Mouse (Mus musculus) lung, postnatal 25 days (tissue): ENCODE results near the gene Emp1.

Experiments
- DNase-seq: peaks from one replicate; pipeline ENCODE4 v3.0.0; 2022; ENCODE audit warnings: low spot score

Emp1 gene

GRCm38 (mm10) chr6:135363344-135364040, 1.1 kb downstream of the Emp1 start:
- no peak for DNase-seq

- peak; percentile 72 for DNase-seq
Measured at GRCm38 (mm10) chr6:135364041-135364745, 1.8 kb downstream of the Emp1 start.

- peak; percentile 87 for DNase-seq
Measured at GRCm38 (mm10) chr6:135364891-135365301, 2.6 kb downstream of the Emp1 start.

- no peak for DNase-seq
Measured at GRCm38 (mm10) chr6:135365614-135366013, 3.3 kb downstream of the Emp1 start.

GRCm38 (mm10) chr6:135368230-135368629, 5.9 kb downstream of the Emp1 start:
- DNase-seq: no peak

GRCm38 (mm10) chr6:135369551-135369968, 7.2 kb downstream of the Emp1 start:
- DNase-seq: peak; percentile 59

- no peak for DNase-seq
Measured at GRCm38 (mm10) chr6:135370954-135371353, 8.6 kb downstream of the Emp1 start.

GRCm38 (mm10) chr6:135373357-135373756, 11.0 kb downstream of the Emp1 start:
- DNase-seq: no peak

GRCm38 (mm10) chr6:135375818-135376217, 13.5 kb downstream of the Emp1 start:
- no peak for DNase-seq

- no peak for DNase-seq
Measured at GRCm38 (mm10) chr6:135376248-135376647, 13.9 kb downstream of the Emp1 start.

GRCm38 (mm10) chr6:135377583-135378319, 15.4 kb downstream of the Emp1 start:
- DNase-seq: peak; percentile 78

- no peak for DNase-seq
Measured at GRCm38 (mm10) chr6:135383919-135384318, 21.6 kb downstream of the Emp1 start.

GRCm38 (mm10) chr6:135385738-135386459, 23.6 kb downstream of the Emp1 start:
- DNase-seq: peak; percentile 51

GRCm38 (mm10) chr6:135387653-135388052, 25.3 kb downstream of the Emp1 start:
- peak; percentile 48 for DNase-seq

GRCm38 (mm10) chr6:135388711-135389110, 26.4 kb downstream of the Emp1 start:
- DNase-seq: no peak

- DNase-seq: no peak
Measured at GRCm38 (mm10) chr6:135390398-135390797, 28.1 kb downstream of the Emp1 start.

- DNase-seq: no peak
Measured at GRCm38 (mm10) chr6:135395375-135395774, 33.0 kb downstream of the Emp1 start.

- DNase-seq: no peak
Measured at GRCm38 (mm10) chr6:135397089-135397488, 34.7 kb downstream of the Emp1 start.

- no peak for DNase-seq
Measured at GRCm38 (mm10) chr6:135397788-135398187, 35.4 kb downstream of the Emp1 start.

- DNase-seq: no peak
Measured at GRCm38 (mm10) chr6:135398801-135399200, 36.5 kb downstream of the Emp1 start.

- peak; percentile 65 for DNase-seq
Measured at GRCm38 (mm10) chr6:135400306-135400705, 38.0 kb downstream of the Emp1 start.

- DNase-seq: no peak
Measured at GRCm38 (mm10) chr6:135405093-135405492, 42.7 kb downstream of the Emp1 start.
